ENCODE assay signal across 16 mouse cellular contexts in genomic region chr2:52340990-52341389, GRCm38 (mm10).
"Had no signal": no experiment of that assay in that cellular context is flagged by ENCODE, and none has a peak within 500 bp of the region (broad histone marks: within the 10 kb centered on the region; RNA-seq: fewer than 3 reads in every experiment).

No protein-coding gene starts in this region.

- H3K4me1 ChIP-seq: neural tube, embryonic 13.5 days; neural tube, embryonic 15.5 days; stomach, embryonic 15.5 days had no signal

- H3K9me3 ChIP-seq: neural tube, embryonic 13.5 days; neural tube, embryonic 15.5 days; stomach, embryonic 15.5 days had no signal

- H3K27me3 ChIP-seq: neural tube, embryonic 13.5 days; neural tube, embryonic 15.5 days; stomach, embryonic 15.5 days had no signal

- H3K27ac ChIP-seq: neural tube, embryonic 13.5 days; neural tube, embryonic 15.5 days; stomach, embryonic 15.5 days; stomach, postnatal 0 days had no signal

- H3K4me2 ChIP-seq: neural tube, embryonic 13.5 days; neural tube, embryonic 15.5 days; stomach, embryonic 15.5 days had no signal

- H3K9ac ChIP-seq: neural tube, embryonic 13.5 days; neural tube, embryonic 15.5 days; stomach, embryonic 15.5 days had no signal

- H3K36me3 ChIP-seq: neural tube, embryonic 13.5 days; neural tube, embryonic 15.5 days; stomach, embryonic 15.5 days had no signal

- H3K4me3 ChIP-seq: neural tube, embryonic 13.5 days; neural tube, embryonic 15.5 days; stomach, embryonic 15.5 days had no signal

- DNase-seq: retina, postnatal 1 day; right cerebral cortex, adult 18-20 months; right cerebral cortex, postnatal 14 days; right cerebral cortex, postnatal 25 days; right cerebral cortex, postnatal 4 days; spleen, adult 18-20 months; thymus, adult 18-20 months; thymus, adult 2 months; thymus, postnatal 14 days; thymus, postnatal 25 days; thymus, postnatal 36 days; thymus, postnatal 4 days had no signal
